Mouse (Mus musculus) lung, adult 2 months (tissue): ENCODE results near the gene Ptpra. TPM values are rescaled to one million over a fixed set of nuclear protein-coding genes. Genes with fewer than 3 reads are reported as not detected.

Experiments
- DNase-seq: peaks from one replicate; pipeline ENCODE4 v3.0.0; 2022
- H3K4me1 ChIP-seq: fragments of 200-500 bp; 2 replicates; pipeline ENCODE4 v1.6.1; 2011; ENCODE audit warnings: low read length; ENCODE audit not compliant: control insufficient read depth, insufficient read depth
- H3K4me3 ChIP-seq: fragments of 200-500 bp; replicated peaks from 2 replicates; pipeline ENCODE3; 2011; ENCODE audit warnings: low read depth, mild to moderate bottlenecking, control low read depth, low read length; ENCODE audit errors: extremely low read depth
- CTCF ChIP-seq: fragments of 200-500 bp; IDR thresholded peaks from 2 replicates; pipeline ENCODE4 v1.5.1; 2011; ENCODE audit warnings: mild to moderate bottlenecking, low read length, control low read depth; ENCODE audit not compliant: insufficient read depth
- POLR2A ChIP-seq: fragments of 200-500 bp; IDR thresholded peaks from 2 replicates; pipeline ENCODE4 v1.6.1; 2011; ENCODE audit warnings: low read depth, mild to moderate bottlenecking, control low read depth, low read length, borderline replicate concordance; ENCODE audit errors: extremely low read depth
- WGBS: fragments of 180-500 bp; shearing (Covaris S2); methylation state at CpG from one replicate; pipeline ENCODE4 v1.1.7; 2018; 5-methylcytosine and 5-hydroxymethylcytosine counted together
- polyA plus RNA-seq: library from polyadenylated mRNA; depleted of rRNA; stranded (reverse); fragments of >200 nt; gene quantifications from 2 replicates; pipeline ENCODE4 v1.2.3, GENCODE M21; 2012; rRNA removed

The Ptpra gene
- polyA plus RNA-seq, result 56.5 and 64.3 TPM in 2 replicates

GRCm38 (mm10) chr2:130449794-130450433, at the start of gene Ptpra:
Gene Ptpra, plus strand, starts transcription at chr2:130450278.
- Histone ChIP-seq H3K4me1 (peaks cover 11% of the 10 kb centered on the region), H3K4me3 (peak within 1 kb of the TSS; percentile 79)
- WGBS, result under 1% methylated on average over 49 of the region's 50 CpGs
- DNase-seq, result peak; percentile 96
- TF ChIP-seq POLR2A, result peak; percentile 94
- TF ChIP-seq CTCF, result no peak

DNA sequence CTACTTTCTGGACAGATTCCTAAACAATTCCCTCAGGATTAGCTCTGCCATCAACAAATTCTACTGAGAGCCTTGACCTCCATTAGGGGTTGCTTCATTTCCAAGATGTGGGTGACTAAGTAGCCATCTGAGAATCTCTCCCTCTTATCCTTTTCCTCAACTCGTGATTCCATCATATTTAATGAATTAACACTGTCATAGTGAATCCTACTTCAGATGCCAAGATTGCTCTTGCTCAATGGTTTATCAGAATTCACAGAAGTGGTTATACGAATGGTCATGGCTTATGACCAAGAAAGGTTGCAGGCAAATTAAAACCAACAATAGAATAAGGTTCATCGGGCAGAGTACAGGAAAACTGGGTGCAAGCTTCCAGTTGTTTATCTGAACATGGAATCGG, 48.2 kb upstream of the Ptpra start:
- no peak for DNase-seq
- 63% methylated on average over 4 of the region's 4 CpGs for WGBS
- Histone ChIP-seq H3K4me3 (no peak overlapping the region), H3K4me1 (no peaks in the 10 kb centered on the region)
- TF ChIP-seq CTCF, result no peak
- no peak for TF ChIP-seq POLR2A

GRCm38 (mm10) chr2:130404939-130405338, 45.1 kb upstream of the Ptpra start, which contains the start of the genes Gm28372 and 1700020A23Rik:
Gene Gm28372, plus strand, starts transcription at chr2:130405239.
Gene 1700020A23Rik, plus strand, starts transcription at chr2:130405259.
- H3K4me3 ChIP-seq, result no peak within 1 kb of the TSS
- DNase-seq, result no peak
- TF ChIP-seq CTCF (no peak), POLR2A (no peak)
- 79% methylated on average over 1 of the region's 1 CpGs for WGBS
- no peaks in the 10 kb centered on the region for H3K4me1 ChIP-seq

GRCm38 (mm10) chr2:130406178-130406577, 43.9 kb upstream of the Ptpra start, which contains the start of gene Tmem239:
Gene Tmem239, plus strand, starts transcription at chr2:130406478.
- WGBS, result 82% methylated on average over 2 of the region's 2 CpGs
- TF ChIP-seq POLR2A (no peak), CTCF (no peak)
- Histone ChIP-seq H3K4me3 (no peak within 1 kb of the TSS), H3K4me1 (no peaks in the 10 kb centered on the region)
- DNase-seq, result no peak

DNA sequence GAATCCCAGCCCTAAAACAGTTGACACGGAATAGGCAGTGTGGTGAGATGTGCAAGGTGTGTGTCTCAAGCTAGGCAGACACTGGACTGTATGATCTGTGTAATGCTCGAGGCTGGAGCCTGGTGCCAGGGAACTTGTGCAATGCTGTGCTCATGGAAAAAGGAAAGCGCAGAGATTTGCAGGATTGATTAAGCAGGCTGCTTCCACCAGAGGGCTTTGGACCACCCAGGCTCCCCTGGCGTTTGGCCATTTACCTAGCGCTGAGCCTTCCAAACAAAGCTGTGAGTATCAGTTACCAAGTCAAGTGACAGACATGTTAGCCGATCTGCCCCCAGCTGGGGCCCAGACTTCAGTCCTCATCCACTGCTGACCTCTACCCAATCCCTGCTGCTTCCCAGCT, 41.9 kb upstream of the Ptpra start:
- TF ChIP-seq CTCF (no peak), POLR2A (no peak)
- 29% methylated on average over 6 of the region's 6 CpGs for WGBS
- Histone ChIP-seq H3K4me3 (no peak overlapping the region), H3K4me1 (no peaks in the 10 kb centered on the region)
- DNase-seq, result no peak

GRCm38 (mm10) chr2:130411558-130412495, 38.3 kb upstream of the Ptpra start:
- Histone ChIP-seq H3K4me1 (no peaks in the 10 kb centered on the region), H3K4me3 (no peak overlapping the region)
- TF ChIP-seq POLR2A (no peak), CTCF (peak; percentile 78)
- WGBS, result 30% methylated on average over 16 of the region's 16 CpGs
- peak; percentile 79 for DNase-seq

DNA sequence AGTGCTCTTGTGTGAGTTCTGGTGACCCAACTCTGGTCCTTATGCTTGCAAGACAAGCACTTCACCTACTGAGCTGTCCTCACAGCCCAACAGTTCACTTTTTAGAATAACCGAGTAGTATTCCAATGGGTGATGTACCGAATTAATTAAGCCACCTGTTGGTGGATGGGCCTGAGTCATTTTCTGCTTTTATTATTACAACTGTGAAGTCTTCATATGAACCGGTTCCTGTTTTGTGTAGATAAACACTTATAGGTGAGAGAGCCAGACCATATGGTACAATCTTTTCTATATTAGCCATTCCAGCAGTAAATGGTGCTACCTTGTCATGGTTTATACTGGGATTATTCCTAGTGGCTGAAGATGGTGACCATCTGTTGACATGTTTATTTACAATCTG, 37.3 kb upstream of the Ptpra start:
- TF ChIP-seq CTCF (no peak), POLR2A (no peak)
- WGBS, result 65% methylated on average over 3 of the region's 3 CpGs
- no peaks in the 10 kb centered on the region for H3K4me1 ChIP-seq

GRCm38 (mm10) chr2:130414094-130414856, 35.8 kb upstream of the Ptpra start:
- Histone ChIP-seq H3K4me3 (no peak overlapping the region), H3K4me1 (no peaks in the 10 kb centered on the region)
- DNase-seq, result no peak
- WGBS, result 73% methylated on average over 6 of the region's 6 CpGs
- TF ChIP-seq CTCF, result no peak
- no peak for TF ChIP-seq POLR2A

More for the DNA sequence above, 37.3 kb upstream of the Ptpra start:
- DNase-seq, result no peak
- H3K4me3 ChIP-seq, result no peak overlapping the region
